In the genomic region with DNA sequence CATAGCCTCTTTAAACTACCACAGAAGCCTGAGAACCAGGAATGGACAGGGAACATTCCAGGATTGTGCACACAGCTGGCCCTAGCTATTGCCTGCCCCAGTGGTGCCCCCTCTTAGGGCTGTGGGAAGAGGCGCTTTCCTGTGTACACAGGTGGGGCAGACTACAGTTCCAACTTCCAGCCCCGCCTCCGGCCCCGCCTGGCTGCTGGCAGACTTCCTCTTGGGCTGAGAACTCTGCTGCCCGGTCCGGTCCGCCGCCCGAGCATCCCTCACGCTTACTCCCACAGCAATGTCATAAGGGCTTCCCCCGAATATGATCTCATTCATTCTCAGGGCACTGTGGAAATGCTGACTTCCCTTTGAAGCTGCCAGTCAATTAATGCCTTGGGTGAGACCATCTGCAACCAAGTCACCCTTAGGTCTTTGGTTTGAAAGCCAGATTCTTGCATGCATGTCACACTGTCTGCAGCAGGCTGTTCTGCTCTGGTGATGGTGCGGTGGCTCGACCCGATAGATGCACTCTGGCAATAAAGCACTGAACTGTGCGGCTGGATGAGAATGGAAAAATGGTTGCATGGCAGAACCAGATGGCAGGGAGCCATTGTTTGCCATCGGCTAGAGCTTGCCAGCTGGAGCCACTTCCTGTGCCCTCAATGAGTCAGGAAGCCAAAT, we compare ENCODE assay signal across 8 mouse cellular contexts. TPM values are rescaled to one million over a fixed set of nuclear protein-coding genes. Genes with fewer than 3 reads are reported as not detected.
DNase-seq lines count a peak whose midpoint lies in the region; ATAC-seq and TF ChIP-seq lines count a peak whose summit lies in the region.
"Had no signal": no experiment of that assay in that cellular context is flagged by ENCODE, and none has a peak within 500 bp of the region (broad histone marks: within the 10 kb centered on the region; RNA-seq: fewer than 3 reads in every experiment).

No protein-coding gene starts in this region.

- no peaks in the 10 kb centered on the region for H3K27me3 ChIP-seq in intestine, embryonic 15.5 days (replicated peaks)
- no peaks in the 10 kb centered on the region for H3K27me3 ChIP-seq in liver, postnatal 0 days (ENCODE audit: insufficient read depth, low read length)

- H3K9ac ChIP-seq in intestine, embryonic 15.5 days: 0 out of 2 replicates have a peak overlapping the region, but pooled peaks have one; percentile 12
- H3K9ac ChIP-seq in liver, postnatal 0 days (replicated peaks): no peak overlapping the region

- no peaks in the 10 kb centered on the region for H3K36me3 ChIP-seq in intestine, embryonic 15.5 days
- no peaks in the 10 kb centered on the region for H3K36me3 ChIP-seq in liver, postnatal 0 days (replicated peaks; ENCODE audit: insufficient read depth, low read length)

- peak overlapping the region; percentile 50 for H3K4me2 ChIP-seq in intestine, embryonic 15.5 days (replicated peaks)
- peak overlapping the region; percentile 1 for H3K4me2 ChIP-seq in liver, postnatal 0 days (ENCODE audit: low read depth, low read length)

- no peak for TF ChIP-seq EP300 in liver, postnatal 0 days (IDR thresholded peaks at IDR 0.05; ENCODE audit: low read depth)

- no peak for TF ChIP-seq CTCF in liver, postnatal 0 days (IDR thresholded peaks at IDR 0.05; ENCODE audit: low read depth)

- H3K4me1 ChIP-seq in intestine, embryonic 15.5 days (replicated peaks): peaks cover 21% of the 10 kb centered on the region
- peaks cover 16% of the 10 kb centered on the region; the same call in 1 of the 2 replicates for H3K4me1 ChIP-seq in liver, postnatal 0 days (ENCODE audit: insufficient read depth)

- peak overlapping the region; percentile 77 for H3K27ac ChIP-seq in intestine, embryonic 15.5 days
- no peak overlapping the region for H3K27ac ChIP-seq in liver, postnatal 0 days (ENCODE audit: low read depth)

- peak; percentile 73 for DNase-seq in NIH3T3 (ENCODE audit: low read depth)
- DNase-seq in cerebellum, adult 11-12 months: peak; percentile 11
- peak; percentile 50 to 62 for DNase-seq in gastrocnemius, postnatal 36 days
- DNase-seq in liver, postnatal 0 days: peak; percentile 51
- DNase-seq in neural tube, embryonic 10.5 days (ENCODE audit: extremely low spot score, low spot score): peak; percentile 43
- DNase-seq in urinary bladder, postnatal 36 days (ENCODE audit: low spot score in 2 of 2): peak; percentile 73 to 77

- WGBS in intestine, embryonic 15.5 days: 35% methylated on average over 16 of the region's 16 CpGs
- WGBS in liver, postnatal 0 days (ENCODE audit: insufficient replicate concordance): 10% methylated on average over 16 of the region's 16 CpGs

- ATAC-seq in intestine, embryonic 15.5 days: peak; percentile 90
- ATAC-seq in liver, postnatal 0 days: no peak

- no peaks in the 10 kb centered on the region for H3K9me3 ChIP-seq in intestine, embryonic 15.5 days
- no peaks in the 10 kb centered on the region for H3K9me3 ChIP-seq in liver, postnatal 0 days (ENCODE audit: low read length)

- intact Hi-C loops in gastrocnemius, postnatal 36 days (cut with DNase I): no loop called here

- H3K4me3 ChIP-seq in intestine, embryonic 15.5 days (replicated peaks): no peak overlapping the region
- H3K4me3 ChIP-seq in liver, postnatal 0 days (ENCODE audit: low read depth, low read length): no peak overlapping the region

RNA-seq across cellular contexts. Expression of a gene that starts 13.2 kb away (rescaled TPM):
- total RNA-seq in gastrocnemius, postnatal 36 days (2021): not detected
- polyA plus RNA-seq in intestine, embryonic 15.5 days (2015; fragmentation: Nextera tagmentation; extraction: Ambion mirVana): 0.25 TPM in 1 of 2 replicates, not detected in the other
- polyA plus RNA-seq in liver, postnatal 0 days (2015; fragmentation: Nextera tagmentation; extraction: Ambion mirVana): not detected in 2 replicates
- total RNA-seq: left cerebral cortex, postnatal 10 days had no signal

RNA-seq across cellular contexts. Expression of a gene that starts 38.9 kb away (rescaled TPM):
- 10 to 100 TPM; 25.5 to 34.9 TPM for total RNA-seq in gastrocnemius, postnatal 36 days (2021)
- polyA plus RNA-seq in intestine, embryonic 15.5 days (2015; fragmentation: Nextera tagmentation; extraction: Ambion mirVana): 45.7 and 49.4 TPM in 2 replicates
- polyA plus RNA-seq in liver, postnatal 0 days (2015; fragmentation: Nextera tagmentation; extraction: Ambion mirVana): 1.2 TPM in 2 replicates

Comparison
In these comparisons a context has a peak if more than half of its experiments do, and no peak if none do; other contexts are left out.
1. DNase-seq: peak in every context shown above with its lines; median percentile 75 in urinary bladder, postnatal 36 days; 73 in NIH3T3; 56 in gastrocnemius, postnatal 36 days; 51 in liver, postnatal 0 days; 43 in neural tube, embryonic 10.5 days; 11 in cerebellum, adult 11-12 months.
2. RNA of a gene that starts 38.9 kb away (polyA plus RNA-seq): 45.7 to 49.4 TPM in intestine, embryonic 15.5 days; 1.2 TPM in liver, postnatal 0 days; every median in the first group is over 10 times any median in the second.